Mouse (Mus musculus) embryonic fibroblast, embryonic 13.5 days (primary cell): Measurements from ENCODE around the gene Tgtp2.

Source experiments
- CTCF ChIP-seq: IDR thresholded peaks from 2 replicates; pipeline ENCODE4 v1.5.1; 2011; ENCODE audit warnings: mild to moderate bottlenecking, control low read depth, low read length, moderate library complexity, borderline replicate concordance; ENCODE audit not compliant: insufficient read depth
- POLR2A ChIP-seq: IDR thresholded peaks from 2 replicates; pipeline ENCODE4 v1.6.1; 2011; ENCODE audit warnings: low read depth, mild to moderate bottlenecking, control low read depth, low read length, moderate library complexity

DNA sequence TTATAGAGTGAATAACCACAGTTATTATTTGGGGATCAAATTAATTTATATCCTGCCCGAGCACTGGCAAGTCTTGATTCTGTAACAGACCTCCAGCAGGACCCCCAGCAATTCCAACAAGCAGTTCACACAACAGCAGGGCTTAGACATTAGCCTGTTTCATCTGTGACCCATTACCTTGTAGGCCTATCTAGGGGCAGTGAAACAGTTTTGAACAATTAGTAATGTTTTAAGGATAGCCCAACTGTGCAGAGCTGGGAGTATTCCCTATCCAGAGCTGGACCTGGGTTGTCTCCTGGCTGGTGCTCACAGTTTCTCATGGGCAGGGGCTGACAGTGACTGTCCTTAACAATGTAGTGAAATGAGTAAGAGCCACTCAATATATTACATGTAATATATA is 13.0 kb upstream of the Tgtp2 start:
- TF ChIP-seq CTCF (no peak), POLR2A (no peak)
